Mouse (Mus musculus): ENCODE data around the gene Cbln3.

GRCm38 (mm10) chr14:55862186-55862585 lies 22.0 kb downstream of the Cbln3 start:
- no peak for TF ChIP-seq GATA1 (IDR thresholded peaks at IDR 0.05; ENCODE audit: low read length)
- no peak for TF ChIP-seq TAL1 (IDR thresholded peaks at IDR 0.05; ENCODE audit: low read length)
